Mouse (Mus musculus): ENCODE measurements around the gene Tbkbp1.

The Tbkbp1 gene

DNA sequence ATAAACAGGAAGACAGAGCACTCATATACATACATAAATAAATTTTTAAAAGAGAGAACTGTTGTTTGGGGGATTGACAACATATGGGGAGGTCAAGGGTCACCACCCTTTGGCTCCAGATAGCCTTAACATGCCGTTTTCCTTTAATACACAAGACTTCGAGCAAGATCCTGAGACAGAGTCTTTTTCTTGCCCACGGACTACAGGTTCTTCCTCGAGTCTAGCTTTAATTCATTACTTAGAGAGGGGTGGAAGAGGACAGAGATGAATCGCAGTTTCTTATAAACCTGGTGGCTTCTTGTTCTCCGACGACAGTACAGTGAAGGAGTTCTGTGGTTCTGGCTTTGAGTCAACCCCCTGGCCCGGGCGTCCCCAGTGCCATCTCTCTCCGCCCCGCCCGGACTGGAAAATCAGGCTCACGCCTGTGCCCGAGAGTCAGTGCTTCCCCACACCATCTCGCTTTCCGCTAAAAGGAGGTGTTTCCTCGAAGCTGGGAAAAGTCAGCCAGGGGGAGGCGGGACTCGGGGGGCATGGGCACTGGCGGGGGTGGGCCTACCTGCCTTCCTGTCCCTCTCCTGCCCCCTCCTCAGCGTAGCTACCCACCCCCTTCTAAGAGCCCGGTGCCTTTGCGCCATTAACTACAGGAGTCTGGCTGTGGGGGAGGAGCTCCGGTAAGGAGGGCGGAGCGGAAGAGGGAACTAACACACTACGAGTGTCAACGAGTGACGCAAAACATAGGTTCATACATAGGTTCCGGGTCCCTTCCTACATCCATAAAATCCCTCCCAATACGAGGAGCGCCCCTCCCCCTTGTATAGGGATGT, 24.4 kb downstream of the Tbkbp1 start:
- peak; percentile 48 to 54 for DNase-seq

DNA sequence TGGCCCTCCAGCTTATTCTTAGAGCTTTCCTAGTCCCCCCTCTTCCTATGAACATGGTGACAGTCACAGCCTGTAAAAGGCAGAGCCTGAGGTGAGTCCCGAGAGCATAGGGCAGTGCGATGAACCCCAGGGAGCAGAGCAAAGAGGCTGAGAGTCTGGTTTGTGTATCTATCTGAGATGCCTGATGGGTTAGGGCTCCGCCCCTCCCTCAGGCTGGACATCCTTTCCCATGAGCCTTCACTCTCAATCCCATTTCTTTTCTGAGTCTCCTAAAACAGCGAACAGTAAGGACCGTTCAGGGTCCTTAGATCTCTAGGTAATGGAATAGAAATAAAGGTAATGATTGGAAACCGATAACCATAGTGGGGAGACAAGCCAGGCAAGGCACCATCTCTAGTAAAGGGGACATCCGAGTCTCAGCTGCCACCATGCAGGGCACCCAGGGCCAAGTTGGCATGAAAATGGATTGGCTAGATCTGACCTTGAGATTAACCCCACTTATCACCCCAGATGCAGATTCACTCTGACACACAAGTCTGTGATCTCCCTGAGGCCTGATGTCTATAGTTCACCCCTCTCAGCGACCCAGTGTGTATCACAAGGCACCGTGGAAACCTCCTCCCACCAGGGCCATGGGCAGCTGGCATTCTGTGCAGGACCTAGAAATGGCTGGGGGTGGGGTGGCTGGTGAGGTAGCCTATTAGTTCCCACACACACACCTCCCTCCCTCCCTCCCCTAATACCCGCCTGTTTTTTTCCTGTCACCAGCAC, 26.8 kb downstream of the Tbkbp1 start:
- DNase-seq: no peak

DNA sequence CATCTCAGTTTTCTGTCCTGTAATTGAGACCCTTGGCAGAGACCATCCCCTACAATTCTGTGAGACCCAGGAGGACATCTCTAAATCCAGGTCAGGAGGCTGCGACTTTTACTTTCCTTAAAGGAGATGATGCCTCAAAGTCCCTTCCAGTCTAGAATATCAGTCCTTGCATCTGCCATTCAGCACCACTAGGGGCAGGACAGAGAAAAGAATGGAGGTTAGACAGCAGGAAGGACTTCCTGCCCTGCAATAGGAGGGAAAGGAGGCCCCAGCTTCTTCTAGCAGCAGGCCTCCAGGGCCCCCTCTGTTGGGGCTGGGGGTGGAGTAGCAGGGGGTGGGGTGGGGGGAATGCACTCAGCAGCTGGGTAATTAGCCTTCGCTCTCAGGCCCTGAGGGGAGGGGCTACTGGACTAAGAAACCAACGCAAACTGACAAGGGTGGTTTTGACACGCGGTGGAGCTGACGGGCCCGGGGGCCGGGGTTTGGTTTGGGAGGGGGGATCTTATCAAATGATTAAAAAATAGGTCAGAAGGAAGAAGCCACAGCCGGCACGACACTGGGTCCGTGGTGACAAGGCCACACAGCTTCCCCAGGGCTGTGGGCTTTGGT, 27.9 kb downstream of the Tbkbp1 start:
- DNase-seq: no peak

GRCm38 (mm10) chr11:97120641-97121040, 30.7 kb downstream of the Tbkbp1 start:
- DNase-seq: no peak

DNA sequence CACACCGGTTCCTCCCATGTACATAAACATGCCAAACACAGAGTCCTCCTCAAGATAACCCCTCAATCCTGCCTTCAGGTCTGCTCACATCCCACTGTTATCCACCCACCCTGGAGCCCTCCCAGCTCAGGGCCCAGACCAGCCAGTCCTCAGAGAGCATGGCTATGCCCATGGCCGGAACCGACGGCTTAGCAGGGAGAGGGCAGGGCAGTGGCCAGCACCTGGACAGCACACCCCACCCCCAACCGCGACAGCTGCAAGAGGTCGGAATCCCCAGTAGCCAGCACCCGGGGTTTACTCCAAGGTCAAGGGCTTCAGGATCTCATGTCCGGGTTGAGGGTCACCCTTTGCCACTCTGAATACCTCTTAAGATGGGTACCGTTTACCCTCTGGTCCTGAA, 31.1 kb downstream of the Tbkbp1 start:
- no peak for DNase-seq

GRCm38 (mm10) chr11:97115797-97116196, 35.5 kb downstream of the Tbkbp1 start:
- no peak for DNase-seq

GRCm38 (mm10) chr11:97114671-97115601, 36.4 kb downstream of the Tbkbp1 start, which contains the start of gene Tbx21:
TSS of gene Tbx21 (minus strand) at chr11:97115331.
- DNase-seq: no peak

GRCm38 (mm10) chr11:97112519-97113125, 38.7 kb downstream of the Tbkbp1 start:
- no peak for DNase-seq

GRCm38 (mm10) chr11:97108976-97109375, 42.3 kb downstream of the Tbkbp1 start:
- DNase-seq: no peak

GRCm38 (mm10) chr11:97104091-97104483, 47.2 kb downstream of the Tbkbp1 start:
- no peak for DNase-seq

DNA sequence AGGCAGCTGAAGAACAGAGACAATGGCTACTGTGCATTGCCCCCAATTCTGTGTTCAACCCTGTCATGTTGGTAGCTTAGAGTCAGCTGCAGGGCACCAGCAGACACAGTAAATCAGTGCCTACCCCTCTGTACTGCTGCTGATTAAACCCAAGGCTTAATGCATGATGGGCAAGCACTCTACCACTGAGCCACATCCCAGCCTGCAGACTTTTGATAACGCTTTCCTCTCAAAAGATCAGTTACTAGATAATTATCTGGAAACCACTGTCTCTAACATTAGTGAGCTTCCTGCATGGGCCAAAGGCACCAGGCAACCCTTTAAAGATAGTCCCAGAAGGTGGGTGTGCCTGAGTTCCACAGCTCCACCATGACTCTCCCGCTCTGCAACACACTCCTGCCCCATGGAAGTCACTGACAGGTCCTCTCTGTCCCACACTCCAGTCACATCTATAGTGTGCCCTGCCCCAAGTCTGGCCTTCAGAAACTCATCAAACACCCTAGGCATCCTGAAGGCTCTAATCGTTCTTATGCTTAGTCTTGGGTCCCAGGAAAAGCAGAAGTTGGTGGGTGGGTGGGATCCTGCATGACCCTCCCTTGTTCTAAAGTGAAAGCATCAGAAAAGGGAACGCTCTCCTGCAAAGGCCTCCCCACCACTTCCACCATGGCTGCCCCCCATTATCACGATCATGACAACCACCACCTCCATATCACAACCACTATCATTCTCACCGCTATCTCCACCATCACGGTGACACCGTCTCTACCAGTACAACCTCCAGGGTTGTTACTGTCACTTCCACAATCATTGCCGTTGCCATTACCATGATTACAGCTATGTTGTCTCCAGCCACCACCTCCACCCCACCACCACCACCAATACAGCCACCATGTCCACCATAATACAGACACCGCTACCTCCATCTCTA, 47.9 kb downstream of the Tbkbp1 start:
- no peak for DNase-seq

DNA sequence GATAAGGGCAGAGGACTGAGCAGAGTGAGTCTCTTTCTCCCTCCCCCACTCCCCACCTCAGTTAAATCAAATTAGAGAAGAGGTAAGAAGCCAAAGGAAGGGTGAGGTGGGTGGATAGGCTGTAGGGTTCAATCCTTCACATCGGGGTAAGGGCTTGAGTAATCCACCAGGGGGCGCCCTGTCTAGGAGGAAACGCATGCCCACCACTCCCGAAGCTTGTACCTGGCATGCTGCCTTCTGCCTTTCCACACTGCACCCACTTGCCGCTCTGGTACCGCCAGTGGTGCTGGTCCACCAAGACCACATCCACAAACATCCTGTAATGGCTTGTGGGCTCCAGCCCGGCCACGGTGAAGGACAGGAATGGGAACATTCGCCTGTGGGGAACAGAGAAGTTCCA, 49.6 kb downstream of the Tbkbp1 start:
- DNase-seq: peak; percentile 64 to 82

- peak in 1 of 2 experiments; percentile 30 for DNase-seq
These were observed 52.5 kb downstream of the Tbkbp1 start for GRCm38 (mm10) chr11:97098791-97099190.

- no peak for DNase-seq
These were observed 56.7 kb downstream of the Tbkbp1 start for GRCm38 (mm10) chr11:97094600-97094999.

DNA sequence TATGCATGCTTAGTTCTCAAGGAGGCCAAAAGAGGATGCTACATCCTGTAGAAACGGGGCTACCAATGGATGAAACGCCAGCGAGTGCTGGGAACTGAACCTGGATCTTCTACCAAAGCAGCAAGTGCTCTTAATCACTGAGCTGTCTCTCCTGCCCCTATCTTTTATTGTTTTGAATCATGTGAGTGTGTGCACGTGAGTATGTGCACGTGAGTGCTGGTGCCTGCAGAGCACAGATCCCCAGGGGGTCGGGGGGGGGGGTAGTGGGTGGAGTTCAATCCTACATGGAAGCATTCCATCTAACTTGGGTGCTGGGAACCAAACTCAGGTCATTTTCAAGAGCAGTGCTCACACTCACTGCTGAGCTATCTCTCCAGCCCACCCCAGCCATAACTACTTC, 64.9 kb downstream of the Tbkbp1 start:
- DNase-seq: no peak
